In the genomic region with DNA sequence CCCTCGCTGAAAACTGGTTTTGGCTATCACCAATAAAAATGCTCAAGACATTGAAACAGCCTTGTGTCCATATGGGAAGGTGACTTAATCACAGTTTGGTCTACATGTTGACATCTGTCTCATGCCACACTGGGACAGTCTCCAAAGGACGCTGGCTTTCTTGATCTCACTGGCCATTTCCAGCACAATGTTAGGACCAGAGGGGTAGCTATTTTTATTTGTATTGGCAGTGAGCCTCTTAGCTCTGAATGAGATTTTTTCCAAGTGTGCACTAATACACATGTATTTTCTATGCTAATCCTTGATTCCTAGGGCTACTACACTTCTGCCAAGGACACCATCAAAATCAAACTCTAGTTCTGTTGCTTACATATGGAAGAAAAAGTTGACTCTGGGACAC, we compare ENCODE assay signal across 27 mouse cellular contexts.
DNase-seq lines count a peak whose midpoint lies in the region; ATAC-seq and TF ChIP-seq lines count a peak whose summit lies in the region.
"Had no signal": no experiment of that assay in that cellular context is flagged by ENCODE, and none has a peak within 500 bp of the region (broad histone marks: within the 10 kb centered on the region; RNA-seq: fewer than 3 reads in every experiment).

No protein-coding gene starts in this region.

- peak overlapping the region; percentile 80 for H3K27ac ChIP-seq in heart, adult 2 months
- no peak overlapping the region for H3K27ac ChIP-seq in heart, embryonic 12.5 days (ENCODE audit: poor library complexity, severe bottlenecking)
- peak overlapping the region; percentile 32; the same call in 1 of the 2 replicates for H3K27ac ChIP-seq in kidney, adult 2 months (ENCODE audit: insufficient read depth, low read depth, low read length)
- H3K27ac ChIP-seq in kidney, embryonic 14.5 days (ENCODE audit: low read depth, low read length): no peak overlapping the region
- no peak overlapping the region for H3K27ac ChIP-seq in midbrain, embryonic 14.5 days (replicated peaks; ENCODE audit: low read depth, low read length)
- H3K27ac ChIP-seq: hindbrain, embryonic 14.5 days; layer of hippocampus, adult 2 months; liver, embryonic 12.5 days; stomach, embryonic 15.5 days had no signal

- H3K9me3 ChIP-seq in heart, embryonic 12.5 days (replicated peaks): no peaks in the 10 kb centered on the region
- H3K9me3 ChIP-seq in kidney, embryonic 14.5 days (ENCODE audit: control insufficient read depth, low read length): no peaks in the 10 kb centered on the region
- no peaks in the 10 kb centered on the region for H3K9me3 ChIP-seq in midbrain, embryonic 14.5 days (ENCODE audit: control insufficient read depth, low read length)
- H3K9me3 ChIP-seq: G1E; liver, embryonic 12.5 days; stomach, embryonic 15.5 days had no signal

- no peak for ATAC-seq in heart, embryonic 12.5 days (ENCODE audit: insufficient number of reproducible peaks, low FRiP score)
- ATAC-seq in kidney, embryonic 14.5 days (ENCODE audit: low FRiP score, low TSS enrichment): no peak
- ATAC-seq in midbrain, embryonic 14.5 days (ENCODE audit: low FRiP score, low TSS enrichment): no peak
- ATAC-seq: forebrain, embryonic 14.5 days; inflammation-experienced regulatory T-cells, adult 6 months; liver, embryonic 12.5 days; Patski had no signal

- H3K36me3 ChIP-seq in heart, adult 2 months (ENCODE audit: control insufficient read depth, insufficient read depth, low read length): peaks cover 4% of the 10 kb centered on the region
- H3K36me3 ChIP-seq in heart, embryonic 12.5 days: no peaks in the 10 kb centered on the region
- H3K36me3 ChIP-seq in kidney, adult 2 months (ENCODE audit: control insufficient read depth, insufficient read depth, low read length): no peaks in the 10 kb centered on the region
- no peaks in the 10 kb centered on the region; the same call in 1 of the 2 replicates for H3K36me3 ChIP-seq in kidney, embryonic 14.5 days (ENCODE audit: control insufficient read depth, insufficient read depth, low read length)
- no peaks in the 10 kb centered on the region for H3K36me3 ChIP-seq in midbrain, embryonic 14.5 days (ENCODE audit: control insufficient read depth, insufficient read depth, low read length)
- H3K36me3 ChIP-seq: stomach, embryonic 15.5 days had no signal

- no peak for TF ChIP-seq POLR2A in heart, adult 2 months (IDR thresholded peaks at IDR 0.05; ENCODE audit: insufficient read depth, low read depth, low read length)
- no peak for TF ChIP-seq POLR2A in kidney, adult 2 months (IDR thresholded peaks at IDR 0.05; ENCODE audit: low read depth, low read length)

- no peak overlapping the region for H3K9ac ChIP-seq in heart, adult 2 months (ENCODE audit: low read depth, low read length)
- no peak overlapping the region for H3K9ac ChIP-seq in heart, embryonic 12.5 days
- no peak overlapping the region for H3K9ac ChIP-seq in kidney, embryonic 14.5 days (ENCODE audit: low read depth, low read length)
- H3K9ac ChIP-seq in midbrain, embryonic 14.5 days (replicated peaks; ENCODE audit: low read length): no peak overlapping the region
- H3K9ac ChIP-seq: hindbrain, embryonic 14.5 days; liver, embryonic 12.5 days; stomach, embryonic 15.5 days had no signal

- no peak overlapping the region for H3K4me2 ChIP-seq in heart, embryonic 12.5 days
- H3K4me2 ChIP-seq in kidney, embryonic 14.5 days (replicated peaks; ENCODE audit: low read depth, low read length): no peak overlapping the region
- no peak overlapping the region for H3K4me2 ChIP-seq in midbrain, embryonic 14.5 days (ENCODE audit: low read length)
- H3K4me2 ChIP-seq: hindbrain, embryonic 14.5 days; liver, embryonic 12.5 days; midbrain, embryonic 11.5 days; stomach, embryonic 15.5 days had no signal

- peak; percentile 55; the same call in 1 of the 2 replicates for TF ChIP-seq EP300 in heart, adult 2 months (IDR thresholded peaks at IDR 0.05; ENCODE audit: insufficient read depth, low read depth, low read length)

- no peaks in the 10 kb centered on the region for H3K27me3 ChIP-seq in heart, adult 2 months (ENCODE audit: control insufficient read depth, insufficient read depth, low read length)
- H3K27me3 ChIP-seq in heart, embryonic 12.5 days (replicated peaks): no peaks in the 10 kb centered on the region
- no peaks in the 10 kb centered on the region for H3K27me3 ChIP-seq in kidney, adult 2 months (replicated peaks; ENCODE audit: control insufficient read depth, insufficient read depth, low read length)
- H3K27me3 ChIP-seq in kidney, embryonic 14.5 days (ENCODE audit: control insufficient read depth, insufficient read depth, low read length): no peaks in the 10 kb centered on the region
- no peaks in the 10 kb centered on the region for H3K27me3 ChIP-seq in midbrain, embryonic 14.5 days (ENCODE audit: control insufficient read depth, insufficient read depth, low read length)
- H3K27me3 ChIP-seq: CH12.LX; liver, embryonic 12.5 days; Patski; stomach, embryonic 15.5 days had no signal

- no peak overlapping the region for H3K4me3 ChIP-seq in heart, adult 2 months
- H3K4me3 ChIP-seq in heart, embryonic 12.5 days: no peak overlapping the region
- H3K4me3 ChIP-seq in kidney, adult 2 months (ENCODE audit: insufficient read depth, low read depth, low read length): no peak overlapping the region
- H3K4me3 ChIP-seq in kidney, embryonic 14.5 days (ENCODE audit: low read length): no peak overlapping the region
- no peak overlapping the region for H3K4me3 ChIP-seq in midbrain, embryonic 14.5 days (replicated peaks; ENCODE audit: low read depth, low read length)
- H3K4me3 ChIP-seq: layer of hippocampus, adult 2 months; liver, embryonic 12.5 days; stomach, embryonic 15.5 days had no signal

- TF ChIP-seq CTCF in heart, adult 2 months (IDR thresholded peaks at IDR 0.05): no peak
- no peak for TF ChIP-seq CTCF in kidney, adult 2 months (conservative IDR thresholded peaks at IDR 0.05; ENCODE audit: insufficient read depth, insufficient read length, low read depth, low read length)

- peak; percentile 35 to 37 for DNase-seq in adrenal gland, postnatal 36 days
- no peak for DNase-seq in adrenal gland, adult 8-10 months
- peak; percentile 34 to 61 for DNase-seq in heart, adult 2 months
- DNase-seq in kidney, adult 2 months: peak; percentile 50
- peak; percentile 38 to 56 for DNase-seq in heart, postnatal 10 days
- no peak for DNase-seq in midbrain, embryonic 14.5 days
- DNase-seq: B cell, adult 2 months; cerebellum, adult 2 months; gastrocnemius, postnatal 10 days; kidney, adult 8-10 months; kidney, postnatal 14 days; layer of hippocampus, postnatal 36 days; lung, adult 18-20 months; lung, postnatal 10 days; thymus, postnatal 36 days had no signal

- intact Hi-C loops in heart, adult 2 months (cut with DNase I): no loop called here
- intact Hi-C loops in heart, postnatal 10 days (cut with DNase I): no loop called here

- peaks cover 10% of the 10 kb centered on the region for H3K4me1 ChIP-seq in heart, adult 2 months (ENCODE audit: control insufficient read depth, insufficient read depth, low read length)
- H3K4me1 ChIP-seq in heart, embryonic 12.5 days (replicated peaks): peaks cover 55% of the 10 kb centered on the region
- peaks cover 37% of the 10 kb centered on the region for H3K4me1 ChIP-seq in kidney, adult 2 months (ENCODE audit: control insufficient read depth, insufficient read depth, low read length)
- no peaks in the 10 kb centered on the region for H3K4me1 ChIP-seq in kidney, embryonic 14.5 days (ENCODE audit: control insufficient read depth, insufficient read depth, low read length)
- H3K4me1 ChIP-seq in midbrain, embryonic 14.5 days (ENCODE audit: control insufficient read depth, insufficient read depth, low read length): 0 out of 2 replicates have a peak, but pooled peaks cover 5% of the 10 kb centered on the region
- H3K4me1 ChIP-seq: stomach, embryonic 15.5 days had no signal

- WGBS in heart, adult 2 months: 47% methylated on average over 2 of the region's 2 CpGs
- WGBS in heart, embryonic 12.5 days: 69% methylated on average over 2 of the region's 2 CpGs
- WGBS in kidney, adult 2 months: 63% methylated on average over 2 of the region's 2 CpGs
- WGBS in kidney, embryonic 14.5 days: 87% methylated on average over 2 of the region's 2 CpGs
- WGBS in midbrain, embryonic 14.5 days: 90% methylated on average over 2 of the region's 2 CpGs

- no peaks in the 10 kb centered on the region for H3K79me2 ChIP-seq in heart, adult 2 months (replicated peaks; ENCODE audit: control insufficient read depth, insufficient read depth, low read length)

Comparison
In these comparisons a context has a peak if more than half of its experiments do, and no peak if none do; other contexts are left out.
1. DNase-seq: peak in adrenal gland, postnatal 36 days (2 of 2), heart, adult 2 months (2 of 2), kidney, adult 2 months (single experiment) and heart, postnatal 10 days (2 of 2); none in adrenal gland, adult 8-10 months (single experiment) and midbrain, embryonic 14.5 days (single experiment).
2. H3K27ac ChIP-seq: peak in heart, adult 2 months (single experiment) and kidney, adult 2 months (single experiment); none in heart, embryonic 12.5 days (single experiment), kidney, embryonic 14.5 days (single experiment) and midbrain, embryonic 14.5 days (single experiment).